Mouse (Mus musculus): ENCODE measurements around the gene Bicdl1. TPM values are rescaled to one million over a fixed set of nuclear protein-coding genes. Genes with fewer than 3 reads are reported as not detected.

Bicdl1 gene
- polyA plus RNA-seq, 1 experiment from 2014 or later, result 13.7 TPM

DNA sequence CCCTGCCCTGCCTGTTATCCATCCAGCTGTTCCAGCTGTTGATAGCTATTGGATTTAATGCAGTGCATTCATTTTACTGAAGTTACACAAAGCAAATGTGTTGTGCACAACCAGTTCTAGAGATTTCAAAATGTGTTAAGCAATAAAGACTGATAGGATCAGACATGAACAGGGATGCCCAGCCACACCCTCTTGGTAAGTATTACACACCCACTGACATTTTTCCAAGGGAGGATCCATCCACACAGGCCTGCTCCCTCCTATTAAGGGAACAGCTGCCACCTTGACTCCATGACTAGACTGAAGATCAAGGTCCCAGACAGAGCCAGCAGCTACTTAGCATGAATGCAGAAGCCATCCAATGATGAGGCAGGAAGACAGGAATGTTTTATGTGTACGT lies 74.2 kb downstream of the Bicdl1 start:
- 54% methylated on average over 1 of the region's 1 CpGs for WGBS
- H3K4me1 ChIP-seq (ENCODE audit: control insufficient read depth, insufficient read depth, low read length), result no peaks in the 10 kb centered on the region
- ATAC-seq (ENCODE audit: low read depth), result no peak
- H3K4me3 ChIP-seq (ENCODE audit: low read depth, low read length), result no peak overlapping the region
- H3K27ac ChIP-seq (replicated peaks; ENCODE audit: low read depth, low read length), result no peak overlapping the region
- H3K27me3 ChIP-seq (replicated peaks; ENCODE audit: control insufficient read depth, insufficient read depth, low read length), result no peaks in the 10 kb centered on the region
- H3K4me2 ChIP-seq (ENCODE audit: low read depth, low read length), result no peak overlapping the region
- H3K9me3 ChIP-seq (ENCODE audit: control insufficient read depth, low read length), result no peaks in the 10 kb centered on the region
- peak; percentile 30 for DNase-seq (ENCODE audit: low spot score)
- no peaks in the 10 kb centered on the region for H3K36me3 ChIP-seq (ENCODE audit: control insufficient read depth, insufficient read depth, low read length)
- no peak overlapping the region for H3K9ac ChIP-seq (ENCODE audit: low read depth, low read length)

DNA sequence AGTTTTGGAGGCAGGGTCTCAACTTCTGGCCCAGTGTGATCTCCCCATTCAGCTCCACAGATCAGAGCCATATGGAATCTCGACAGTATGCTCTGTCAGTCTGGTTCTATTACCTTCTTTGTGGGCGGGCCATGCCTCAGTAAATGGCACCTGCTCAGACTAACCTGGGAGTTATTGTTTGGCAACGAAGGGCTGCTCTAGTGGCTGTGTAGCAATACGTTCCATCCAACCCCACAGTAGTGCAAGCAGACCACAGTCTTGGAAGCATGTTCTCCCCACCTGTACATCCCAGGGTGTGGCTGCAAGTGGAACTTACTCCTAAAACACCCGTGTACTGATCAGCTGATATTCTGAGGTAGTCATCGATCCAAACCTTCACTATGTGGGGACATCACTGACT lies 74.7 kb downstream of the Bicdl1 start:
- Histone ChIP-seq H3K27ac (replicated peaks; ENCODE audit: low read depth, low read length) (no peak overlapping the region), H3K9me3 (ENCODE audit: control insufficient read depth, low read length) (no peaks in the 10 kb centered on the region), H3K36me3 (ENCODE audit: control insufficient read depth, insufficient read depth, low read length) (no peaks in the 10 kb centered on the region), H3K4me2 (ENCODE audit: low read depth, low read length) (no peak overlapping the region), H3K9ac (ENCODE audit: low read depth, low read length) (no peak overlapping the region), H3K4me3 (ENCODE audit: low read depth, low read length) (no peak overlapping the region), H3K27me3 (replicated peaks; ENCODE audit: control insufficient read depth, insufficient read depth, low read length) (no peaks in the 10 kb centered on the region), H3K4me1 (ENCODE audit: control insufficient read depth, insufficient read depth, low read length) (no peaks in the 10 kb centered on the region)
- DNase-seq (ENCODE audit: low spot score) (no peak), ATAC-seq (ENCODE audit: low read depth) (no peak)
- 61% methylated on average over 6 of the region's 6 CpGs for WGBS

DNA sequence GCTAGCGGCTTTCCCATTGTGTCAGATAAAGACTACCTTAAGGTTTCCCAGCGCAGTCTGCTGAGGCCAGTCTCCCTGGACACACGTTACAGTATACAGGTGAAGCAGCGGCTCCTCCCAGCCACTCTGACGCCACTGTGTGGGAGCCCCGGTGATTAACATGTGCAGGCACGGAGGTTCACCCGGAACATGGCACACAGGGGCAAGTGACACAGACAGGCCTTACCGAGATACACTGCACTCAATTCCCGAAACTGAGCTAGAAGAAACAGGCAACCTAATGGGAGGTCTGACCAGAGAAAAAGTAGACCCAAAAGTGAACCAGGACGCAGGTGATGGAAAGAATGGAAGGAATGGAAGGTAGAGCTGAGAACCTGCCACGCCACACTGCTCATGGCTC lies 77.6 kb downstream of the Bicdl1 start:
- no peak for ATAC-seq (ENCODE audit: low read depth)
- Histone ChIP-seq H3K9me3 (ENCODE audit: control insufficient read depth, low read length) (no peaks in the 10 kb centered on the region), H3K9ac (ENCODE audit: low read depth, low read length) (no peak overlapping the region), H3K27me3 (replicated peaks; ENCODE audit: control insufficient read depth, insufficient read depth, low read length) (no peaks in the 10 kb centered on the region), H3K4me2 (ENCODE audit: low read depth, low read length) (no peak overlapping the region), H3K36me3 (ENCODE audit: control insufficient read depth, insufficient read depth, low read length) (no peaks in the 10 kb centered on the region), H3K4me3 (ENCODE audit: low read depth, low read length) (no peak overlapping the region), H3K27ac (replicated peaks; ENCODE audit: low read depth, low read length) (no peak overlapping the region), H3K4me1 (ENCODE audit: control insufficient read depth, insufficient read depth, low read length) (no peaks in the 10 kb centered on the region)
- no peak for DNase-seq (ENCODE audit: low spot score)
- WGBS, result 83% methylated on average over 12 of the region's 12 CpGs

DNA sequence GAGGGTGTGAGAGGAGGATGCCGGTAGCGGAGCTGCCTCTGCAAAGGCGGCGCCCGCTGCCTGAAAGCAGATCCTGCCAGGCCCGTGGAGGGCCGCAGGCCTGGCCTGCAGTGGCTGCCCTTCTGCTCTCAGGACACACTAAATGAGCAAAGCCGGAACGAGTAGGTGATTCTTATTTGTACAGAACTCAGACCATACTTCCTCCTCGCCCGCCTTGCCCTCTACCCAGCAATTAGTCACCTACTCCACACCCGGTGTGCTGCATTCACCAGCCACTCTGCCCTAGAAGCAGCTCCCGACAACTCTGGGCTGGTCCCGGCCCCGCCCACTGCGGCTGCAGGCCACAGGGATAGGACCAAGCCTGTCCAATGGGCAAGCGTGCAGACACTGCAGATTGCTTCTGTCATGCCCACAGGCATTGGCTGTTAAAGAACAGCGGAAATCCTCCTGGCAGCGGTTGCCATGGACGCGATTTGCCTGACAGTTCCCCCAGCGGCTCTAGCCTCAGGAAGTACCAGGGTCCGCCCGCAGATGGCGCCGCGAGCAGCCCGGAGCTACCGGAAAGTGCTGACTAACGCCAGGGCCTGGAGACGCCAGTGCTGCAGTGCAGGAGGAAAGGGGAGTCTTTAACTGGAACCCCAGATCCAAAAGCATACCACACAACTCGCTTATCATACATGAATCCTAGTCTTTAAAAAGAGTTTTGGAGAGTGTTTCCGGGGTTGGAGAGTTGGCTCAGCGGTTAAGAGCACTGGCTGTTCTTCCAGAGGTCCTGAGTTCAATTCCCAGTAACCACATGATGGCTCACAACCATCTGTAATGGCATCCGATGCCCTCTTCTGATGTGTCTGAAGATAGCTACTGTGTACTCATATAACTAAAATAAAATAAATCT lies 78.5 kb downstream of the Bicdl1 start:
- Histone ChIP-seq H3K4me3 (ENCODE audit: low read depth, low read length) (peak overlapping the region; percentile 46), H3K27me3 (replicated peaks; ENCODE audit: control insufficient read depth, insufficient read depth, low read length) (no peaks in the 10 kb centered on the region), H3K27ac (replicated peaks; ENCODE audit: low read depth, low read length) (peak overlapping the region; percentile 66), H3K9ac (ENCODE audit: low read depth, low read length) (peak overlapping the region; percentile 65), H3K4me1 (ENCODE audit: control insufficient read depth, insufficient read depth, low read length) (no peaks in the 10 kb centered on the region), H3K9me3 (ENCODE audit: control insufficient read depth, low read length) (no peaks in the 10 kb centered on the region), H3K4me2 (ENCODE audit: low read depth, low read length) (peak overlapping the region; percentile 74), H3K36me3 (ENCODE audit: control insufficient read depth, insufficient read depth, low read length) (peaks cover 3% of the 10 kb centered on the region)
- ATAC-seq (ENCODE audit: low read depth) (peak; percentile 99), DNase-seq (ENCODE audit: low spot score) (peak; percentile 100)
- 2% methylated on average over 35 of the region's 35 CpGs for WGBS

DNA sequence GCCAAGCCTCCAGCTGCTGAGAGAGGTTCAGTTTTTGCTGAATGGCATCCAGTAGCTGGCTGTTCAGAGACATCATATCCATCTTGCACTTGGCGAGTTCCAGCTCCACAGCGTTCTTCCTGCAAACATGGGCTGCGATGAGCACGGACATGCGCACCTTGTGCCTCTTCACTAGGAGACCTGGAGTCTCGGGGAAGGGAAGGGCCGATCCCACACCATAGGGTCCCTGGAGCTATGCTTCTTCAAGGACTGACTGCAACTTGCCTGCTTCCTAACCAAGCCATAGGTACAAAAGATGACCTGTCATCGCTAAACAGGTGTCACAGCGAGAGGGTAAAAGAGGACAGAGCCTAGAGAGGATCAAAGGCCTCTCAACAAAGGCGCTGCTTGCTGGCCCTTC lies 79.6 kb downstream of the Bicdl1 start:
- ATAC-seq (ENCODE audit: low read depth) (no peak), DNase-seq (ENCODE audit: low spot score) (no peak)
- no peaks in the 10 kb centered on the region for H3K4me1 ChIP-seq (ENCODE audit: control insufficient read depth, insufficient read depth, low read length)
- peak overlapping the region; percentile 46; the same call in 1 of the 2 replicates for H3K4me3 ChIP-seq (ENCODE audit: low read depth, low read length)
- no peaks in the 10 kb centered on the region for H3K27me3 ChIP-seq (replicated peaks; ENCODE audit: control insufficient read depth, insufficient read depth, low read length)
- peak overlapping the region; percentile 65 for H3K9ac ChIP-seq (ENCODE audit: low read depth, low read length)
- 93% methylated on average over 10 of the region's 10 CpGs for WGBS
- H3K4me2 ChIP-seq (ENCODE audit: low read depth, low read length), result peak overlapping the region; percentile 74
- no peak overlapping the region for H3K27ac ChIP-seq (replicated peaks; ENCODE audit: low read depth, low read length)
- no peaks in the 10 kb centered on the region for H3K9me3 ChIP-seq (ENCODE audit: control insufficient read depth, low read length)
- peaks cover 14% of the 10 kb centered on the region for H3K36me3 ChIP-seq (ENCODE audit: control insufficient read depth, insufficient read depth, low read length)

DNA sequence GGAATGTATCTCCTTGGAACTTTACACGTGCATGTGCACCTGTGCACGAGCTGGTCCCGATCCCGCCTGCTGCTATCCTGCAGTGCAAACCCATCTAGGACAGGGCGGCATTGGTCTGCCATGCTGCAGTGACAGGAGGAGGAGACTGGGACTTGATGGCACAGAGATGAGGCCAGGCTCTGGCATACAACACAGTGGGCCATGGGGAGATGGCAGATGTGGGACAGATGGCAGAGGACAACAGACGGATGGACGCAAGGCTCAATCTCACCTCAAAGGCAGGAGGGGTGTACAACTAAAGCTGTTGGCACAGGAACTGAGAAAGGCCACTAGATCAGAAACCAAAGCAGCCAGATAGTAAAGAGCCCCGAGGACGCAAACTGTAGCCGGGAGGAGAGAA lies 80.5 kb downstream of the Bicdl1 start:
- peaks cover 23% of the 10 kb centered on the region for H3K36me3 ChIP-seq (ENCODE audit: control insufficient read depth, insufficient read depth, low read length)
- no peak overlapping the region for H3K4me2 ChIP-seq (ENCODE audit: low read depth, low read length)
- 92% methylated on average over 10 of the region's 10 CpGs for WGBS
- no peaks in the 10 kb centered on the region for H3K4me1 ChIP-seq (ENCODE audit: control insufficient read depth, insufficient read depth, low read length)
- no peaks in the 10 kb centered on the region for H3K9me3 ChIP-seq (ENCODE audit: control insufficient read depth, low read length)
- no peak overlapping the region for H3K4me3 ChIP-seq (ENCODE audit: low read depth, low read length)
- H3K9ac ChIP-seq (ENCODE audit: low read depth, low read length), result no peak overlapping the region
- DNase-seq (ENCODE audit: low spot score) (no peak), ATAC-seq (ENCODE audit: low read depth) (no peak)
- no peaks in the 10 kb centered on the region for H3K27me3 ChIP-seq (replicated peaks; ENCODE audit: control insufficient read depth, insufficient read depth, low read length)
- H3K27ac ChIP-seq (replicated peaks; ENCODE audit: low read depth, low read length), result no peak overlapping the region

DNA sequence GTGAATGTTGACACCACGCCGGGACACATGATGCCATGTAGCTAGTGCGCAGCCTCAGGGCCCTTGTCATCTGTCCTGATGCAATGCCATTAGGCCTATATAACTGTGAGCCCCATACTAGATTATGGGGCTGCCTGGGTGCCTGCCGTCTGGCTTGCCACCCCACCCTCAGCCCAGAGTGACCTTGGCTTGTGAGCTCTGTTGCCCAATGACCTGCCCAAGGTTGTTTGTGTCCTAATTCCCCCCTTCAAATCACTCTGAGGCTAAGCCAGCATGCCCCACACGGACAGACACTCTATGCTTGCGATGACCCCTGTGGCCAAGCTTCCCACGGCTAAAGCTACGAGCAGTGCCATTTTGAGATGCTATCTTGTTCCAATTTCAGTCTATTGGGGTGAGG lies 81.7 kb downstream of the Bicdl1 start:
- Histone ChIP-seq H3K9me3 (ENCODE audit: control insufficient read depth, low read length) (no peaks in the 10 kb centered on the region), H3K27me3 (replicated peaks; ENCODE audit: control insufficient read depth, insufficient read depth, low read length) (no peaks in the 10 kb centered on the region), H3K4me1 (ENCODE audit: control insufficient read depth, insufficient read depth, low read length) (no peaks in the 10 kb centered on the region), H3K36me3 (ENCODE audit: control insufficient read depth, insufficient read depth, low read length) (peaks cover 35% of the 10 kb centered on the region), H3K4me2 (ENCODE audit: low read depth, low read length) (no peak overlapping the region), H3K27ac (replicated peaks; ENCODE audit: low read depth, low read length) (no peak overlapping the region), H3K4me3 (ENCODE audit: low read depth, low read length) (no peak overlapping the region), H3K9ac (ENCODE audit: low read depth, low read length) (no peak overlapping the region)
- WGBS, result 87% methylated on average over 8 of the region's 8 CpGs
- no peak for ATAC-seq (ENCODE audit: low read depth)
- DNase-seq (ENCODE audit: low spot score), result no peak

DNA sequence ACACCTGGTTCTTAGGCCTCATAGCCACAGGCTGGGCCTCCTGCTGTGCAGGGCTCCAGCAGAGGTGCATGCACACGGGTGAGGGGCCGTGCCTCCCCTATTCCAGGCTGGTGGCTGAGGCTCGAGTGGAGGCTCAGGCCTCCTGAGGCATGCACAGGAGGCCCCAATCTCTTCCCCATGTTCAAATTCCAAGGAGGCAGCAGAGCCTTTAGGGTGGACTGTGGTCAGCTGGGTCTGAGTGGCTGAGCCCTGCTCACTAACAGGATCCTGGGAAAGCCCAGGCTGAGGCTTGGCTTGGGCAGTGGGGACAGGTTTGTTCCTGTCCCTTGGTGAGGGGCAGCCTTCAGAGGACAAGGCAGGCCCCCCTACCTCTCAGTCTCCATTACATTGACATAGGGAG lies 82.5 kb downstream of the Bicdl1 start:
- no peak for DNase-seq (ENCODE audit: low spot score)
- no peak for ATAC-seq (ENCODE audit: low read depth)
- Histone ChIP-seq H3K9ac (ENCODE audit: low read depth, low read length) (no peak overlapping the region), H3K36me3 (ENCODE audit: control insufficient read depth, insufficient read depth, low read length) (peaks cover 43% of the 10 kb centered on the region), H3K4me2 (ENCODE audit: low read depth, low read length) (no peak overlapping the region), H3K27me3 (replicated peaks; ENCODE audit: control insufficient read depth, insufficient read depth, low read length) (no peaks in the 10 kb centered on the region), H3K27ac (replicated peaks; ENCODE audit: low read depth, low read length) (no peak overlapping the region), H3K9me3 (ENCODE audit: control insufficient read depth, low read length) (no peaks in the 10 kb centered on the region), H3K4me3 (ENCODE audit: low read depth, low read length) (no peak overlapping the region), H3K4me1 (ENCODE audit: control insufficient read depth, insufficient read depth, low read length) (no peaks in the 10 kb centered on the region)
- WGBS, result 58% methylated on average over 3 of the region's 3 CpGs

DNA sequence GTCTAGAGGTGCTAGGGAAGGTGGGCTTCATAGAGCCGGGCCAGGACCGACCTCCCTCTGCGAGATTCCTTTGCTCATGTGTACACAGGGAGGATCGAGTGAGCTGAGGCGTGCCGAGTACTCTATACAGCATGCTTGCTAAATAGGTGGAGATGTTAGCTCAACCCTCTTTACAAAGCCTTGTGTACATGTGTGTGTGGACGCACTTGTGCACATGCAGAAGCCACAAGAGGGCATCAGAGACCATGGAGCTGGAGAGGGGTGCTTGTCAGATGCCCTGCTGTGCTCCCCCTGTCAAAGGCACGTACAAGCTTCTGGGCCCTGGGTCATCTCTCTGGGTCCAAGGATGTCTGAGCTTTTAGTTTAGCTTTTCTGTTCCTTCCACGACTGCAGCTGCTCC lies 87.2 kb downstream of the Bicdl1 start:
- ATAC-seq (ENCODE audit: low read depth), result no peak
- 80% methylated on average over 9 of the region's 9 CpGs for whole genome bisulfite sequencing
- Histone ChIP-seq H3K27ac (replicated peaks; ENCODE audit: low read depth, low read length) (no peak overlapping the region), H3K9ac (ENCODE audit: low read depth, low read length) (no peak overlapping the region), H3K27me3 (replicated peaks; ENCODE audit: control insufficient read depth, insufficient read depth, low read length) (no peaks in the 10 kb centered on the region), H3K4me2 (ENCODE audit: low read depth, low read length) (no peak overlapping the region), H3K4me3 (ENCODE audit: low read depth, low read length) (no peak overlapping the region), H3K9me3 (ENCODE audit: control insufficient read depth, low read length) (no peaks in the 10 kb centered on the region), H3K36me3 (ENCODE audit: control insufficient read depth, insufficient read depth, low read length) (peaks cover 83% of the 10 kb centered on the region), H3K4me1 (ENCODE audit: control insufficient read depth, insufficient read depth, low read length) (no peaks in the 10 kb centered on the region)
- no peak for DNase-seq (ENCODE audit: low spot score)
